Mouse (Mus musculus) right cerebral cortex, postnatal 25 days (tissue): ENCODE measurements around the gene Nisch.

Experiments used
- DNase-seq: peaks from one replicate; pipeline ENCODE4 v3.0.0; 2022

Gene Nisch

DNA sequence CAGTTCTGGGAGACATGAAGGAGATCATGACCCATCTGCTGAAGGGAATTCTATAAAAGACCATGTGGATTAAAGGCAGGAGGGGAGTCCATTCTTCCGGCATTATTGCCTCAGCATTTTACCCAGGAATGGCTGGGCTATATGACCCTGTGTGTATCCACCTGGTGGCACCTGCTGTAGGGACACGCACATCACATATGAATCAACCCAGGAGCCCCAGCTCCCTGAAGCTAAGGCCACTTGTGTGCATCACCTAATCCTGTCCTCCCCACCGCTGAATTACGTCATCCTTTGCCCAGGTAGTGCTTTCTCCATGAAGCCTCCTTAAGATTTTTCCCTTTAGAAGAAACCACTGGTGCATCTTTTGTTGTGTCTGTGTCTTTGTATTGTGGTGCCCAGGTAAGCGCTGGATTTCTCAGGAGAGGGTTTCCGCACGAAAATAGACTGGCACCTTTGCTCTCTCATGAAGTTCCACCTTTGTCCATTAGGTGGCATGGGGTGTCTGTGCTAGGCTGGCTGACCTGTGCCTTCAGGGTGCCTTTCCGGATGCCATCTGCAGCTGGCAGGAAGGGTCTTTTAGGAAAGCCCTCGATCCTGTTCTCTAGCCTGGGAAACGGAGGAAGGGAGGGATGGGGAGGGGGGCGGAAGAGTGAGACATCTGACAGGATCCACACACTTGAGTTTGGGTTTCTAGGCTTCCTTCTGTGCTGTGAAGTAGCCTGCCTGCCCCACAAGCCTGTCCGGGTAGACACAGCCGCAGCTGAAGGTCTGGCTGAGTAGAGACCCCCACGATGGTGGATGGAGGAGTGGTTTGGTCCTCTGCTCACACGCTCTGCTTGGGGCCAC, 1.4 kb downstream of the Nisch start:
- DNase-seq = peak; percentile 36

- DNase-seq = no peak
Observed at GRCm38 (mm10) chr14:31214684-31215083, 2.1 kb downstream of the Nisch start.

- no peak for DNase-seq
Observed at GRCm38 (mm10) chr14:31213868-31214267, 2.9 kb downstream of the Nisch start.

GRCm38 (mm10) chr14:31212499-31212898, 4.2 kb downstream of the Nisch start:
- DNase-seq = no peak

GRCm38 (mm10) chr14:31211854-31212253, 4.9 kb downstream of the Nisch start:
- DNase-seq = no peak

DNA sequence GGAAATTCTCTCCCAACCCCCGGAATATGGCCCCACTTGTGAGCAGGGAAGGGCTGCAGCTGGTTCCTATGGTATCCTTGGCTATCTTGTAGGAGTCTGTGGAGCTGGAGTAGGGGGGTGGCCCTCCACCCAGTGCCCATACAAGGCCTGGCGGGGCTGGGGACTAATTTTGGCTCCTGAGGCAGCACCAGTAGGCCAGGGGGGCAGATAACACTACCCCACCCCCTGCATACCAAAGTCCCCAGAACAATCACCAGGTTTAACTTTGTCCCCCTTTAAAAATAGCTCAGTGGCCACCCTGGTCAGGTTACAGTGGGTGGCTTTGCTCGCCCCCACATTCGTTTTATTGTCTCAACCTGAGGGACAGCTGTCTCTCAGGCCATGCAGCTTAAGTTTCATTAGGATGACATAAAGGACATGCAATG, 7.6 kb downstream of the Nisch start:
- DNase-seq = no peak

- no peak for DNase-seq
Observed at GRCm38 (mm10) chr14:31208084-31208483, 8.7 kb downstream of the Nisch start, which contains the start of gene Tnnc1. Tnnc1 (plus strand) TSS chr14:31208312.

- DNase-seq = no peak
Observed at GRCm38 (mm10) chr14:31207070-31207830, 9.5 kb downstream of the Nisch start.

- peak; percentile 93 for DNase-seq
Observed at GRCm38 (mm10) chr14:31206472-31206981, 10.2 kb downstream of the Nisch start.

GRCm38 (mm10) chr14:31205562-31206467, 10.9 kb downstream of the Nisch start:
- peak; percentile 35 for DNase-seq

DNA sequence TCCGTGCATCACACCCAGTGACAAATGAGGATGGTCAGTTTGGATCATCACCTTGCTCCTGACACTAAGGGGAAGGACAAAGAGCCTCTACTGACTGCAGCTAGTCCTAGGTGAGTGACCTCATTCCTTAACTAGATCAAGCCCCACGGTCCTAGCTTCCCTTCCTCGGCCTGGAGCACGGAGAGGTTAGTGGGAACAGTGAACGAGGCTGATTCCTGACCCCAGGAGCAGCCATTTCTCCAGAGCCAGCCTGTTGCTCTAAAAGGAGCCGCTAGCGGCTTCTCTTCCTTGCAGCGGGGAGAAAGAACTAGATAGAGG, 11.5 kb downstream of the Nisch start:
- DNase-seq = peak; percentile 17

DNA sequence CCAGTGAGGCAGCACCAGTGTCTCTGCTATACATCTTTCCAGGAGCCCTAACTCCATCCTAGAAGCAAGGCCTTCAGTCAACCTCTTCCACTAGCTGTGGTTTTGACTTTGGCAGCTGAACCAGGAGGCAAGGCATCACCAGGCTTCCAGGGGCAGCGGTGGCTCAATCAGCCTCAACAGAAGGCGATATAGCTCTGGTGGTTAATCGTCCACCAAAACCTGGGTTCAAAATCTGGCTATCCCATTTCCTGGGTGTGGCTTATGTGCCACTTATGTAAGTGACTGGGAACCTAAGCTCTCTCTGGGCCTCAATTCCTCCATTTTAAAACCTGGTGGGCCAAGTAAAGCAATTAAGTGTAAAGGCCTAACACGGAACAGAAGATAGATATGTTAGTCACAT, 11.9 kb downstream of the Nisch start:
- no peak for DNase-seq

DNA sequence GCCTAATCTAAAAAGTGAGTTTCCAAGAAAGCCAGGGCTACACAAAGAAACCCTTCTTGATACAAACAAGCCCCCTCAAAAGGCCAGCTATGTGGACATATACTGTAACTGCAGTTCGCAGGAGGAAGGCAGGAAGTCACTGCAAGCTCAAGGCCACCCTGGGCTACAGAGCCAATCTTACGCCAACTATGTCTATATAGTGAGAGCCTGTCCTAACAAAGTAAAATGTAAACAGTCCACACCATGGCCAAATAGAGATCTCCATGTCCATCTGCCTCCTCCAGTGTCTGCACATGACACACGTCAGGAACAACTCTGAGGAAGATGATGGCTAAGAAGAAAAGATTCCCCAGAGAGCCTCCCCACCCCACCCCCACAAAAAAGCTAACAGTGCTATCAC, 16.7 kb downstream of the Nisch start:
- DNase-seq = no peak

DNA sequence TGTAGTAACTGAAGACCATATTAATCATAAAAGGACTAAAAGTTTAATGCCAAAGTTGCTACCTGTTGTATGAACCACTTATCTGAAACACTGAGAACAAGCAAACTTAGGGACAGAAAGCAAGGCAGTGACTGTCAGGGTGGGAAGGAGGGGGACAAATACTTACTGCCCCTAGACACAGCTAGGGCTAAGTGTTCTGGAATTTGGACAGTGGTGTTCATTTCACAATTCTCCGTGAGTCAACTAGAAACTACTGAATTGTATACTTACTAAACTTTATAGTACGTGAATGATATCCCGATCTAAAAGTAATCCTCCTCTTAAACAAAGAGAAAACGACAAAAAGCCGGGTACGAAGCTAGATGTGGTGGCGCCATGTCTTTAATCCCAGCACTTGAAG, 17.1 kb downstream of the Nisch start:
- DNase-seq = no peak

DNA sequence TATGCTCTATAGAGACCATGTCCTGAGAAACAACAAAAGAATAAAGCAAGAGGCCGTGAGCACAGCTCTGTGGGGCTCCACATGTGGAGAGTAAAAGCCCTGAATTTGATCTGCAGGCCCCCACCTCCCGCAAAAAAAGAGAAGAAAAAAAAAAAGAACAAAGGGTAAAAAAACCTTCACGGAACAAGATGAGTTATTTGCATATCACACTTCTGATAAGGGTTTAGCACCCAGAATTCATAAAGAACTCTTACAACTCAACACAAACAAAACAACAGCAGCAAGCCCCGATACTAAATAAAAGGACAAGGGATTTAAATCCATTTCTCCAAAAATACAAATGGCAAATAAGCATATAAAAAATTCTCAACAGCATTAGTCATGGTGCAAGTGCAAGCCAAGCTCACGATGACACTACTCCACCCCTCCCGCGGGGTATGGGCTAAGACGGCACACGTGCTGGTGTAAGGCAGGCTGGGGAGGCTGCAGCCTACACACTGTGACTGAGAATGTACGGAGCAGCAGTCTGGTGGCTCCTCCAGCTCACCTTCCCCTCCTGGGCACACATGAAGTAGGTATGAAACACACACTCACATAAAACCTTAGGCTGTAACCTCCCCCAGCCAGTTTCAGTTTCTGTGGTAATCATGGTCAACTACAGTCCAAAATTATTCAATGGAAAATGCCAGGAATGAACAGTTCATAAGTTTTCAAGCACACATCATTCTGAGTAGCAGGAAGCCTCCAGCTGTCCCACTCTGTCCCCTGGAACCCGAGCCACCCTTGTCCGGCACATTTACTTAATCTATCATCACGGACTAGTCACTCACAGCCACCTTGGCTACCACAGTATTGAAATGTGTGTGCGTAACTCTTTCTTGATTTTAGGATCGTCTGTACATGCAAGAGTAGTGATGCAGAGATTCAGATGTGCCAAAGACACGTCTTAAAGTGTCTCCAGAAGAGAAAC, 18.9 kb downstream of the Nisch start:
- DNase-seq = peak; percentile 50

- no peak for DNase-seq
Observed at GRCm38 (mm10) chr14:31195968-31196367, 20.8 kb downstream of the Nisch start.

- DNase-seq = no peak
Observed at GRCm38 (mm10) chr14:31195521-31195920, 21.2 kb downstream of the Nisch start.

GRCm38 (mm10) chr14:31194891-31195513, 21.7 kb downstream of the Nisch start:
- DNase-seq = no peak

DNA sequence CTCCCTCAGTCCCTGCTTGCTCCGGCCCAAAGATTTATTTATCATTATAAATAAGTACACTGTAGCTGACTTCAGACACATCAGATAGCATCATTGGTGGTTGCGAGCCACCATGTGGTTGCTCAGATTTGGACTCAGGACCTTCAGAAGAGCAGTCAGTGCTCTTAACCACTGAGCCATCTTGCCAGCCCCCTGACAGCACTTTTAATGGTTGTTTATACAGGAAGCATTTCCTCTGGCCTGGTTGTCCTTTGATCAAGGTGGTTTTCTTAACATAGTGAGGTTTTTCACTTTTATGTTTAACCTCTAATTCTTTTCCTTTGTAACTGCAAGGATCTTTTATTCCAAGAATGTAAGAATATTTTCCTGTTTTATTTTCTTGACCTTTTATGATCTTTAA, 22.3 kb downstream of the Nisch start:
- DNase-seq = no peak

GRCm38 (mm10) chr14:31193791-31194190, 23.0 kb downstream of the Nisch start:
- no peak for DNase-seq

- no peak for DNase-seq
Observed at GRCm38 (mm10) chr14:31191936-31192335, 24.8 kb downstream of the Nisch start.
